Mouse (Mus musculus): ENCODE data around the gene Lrfn2.

DNA sequence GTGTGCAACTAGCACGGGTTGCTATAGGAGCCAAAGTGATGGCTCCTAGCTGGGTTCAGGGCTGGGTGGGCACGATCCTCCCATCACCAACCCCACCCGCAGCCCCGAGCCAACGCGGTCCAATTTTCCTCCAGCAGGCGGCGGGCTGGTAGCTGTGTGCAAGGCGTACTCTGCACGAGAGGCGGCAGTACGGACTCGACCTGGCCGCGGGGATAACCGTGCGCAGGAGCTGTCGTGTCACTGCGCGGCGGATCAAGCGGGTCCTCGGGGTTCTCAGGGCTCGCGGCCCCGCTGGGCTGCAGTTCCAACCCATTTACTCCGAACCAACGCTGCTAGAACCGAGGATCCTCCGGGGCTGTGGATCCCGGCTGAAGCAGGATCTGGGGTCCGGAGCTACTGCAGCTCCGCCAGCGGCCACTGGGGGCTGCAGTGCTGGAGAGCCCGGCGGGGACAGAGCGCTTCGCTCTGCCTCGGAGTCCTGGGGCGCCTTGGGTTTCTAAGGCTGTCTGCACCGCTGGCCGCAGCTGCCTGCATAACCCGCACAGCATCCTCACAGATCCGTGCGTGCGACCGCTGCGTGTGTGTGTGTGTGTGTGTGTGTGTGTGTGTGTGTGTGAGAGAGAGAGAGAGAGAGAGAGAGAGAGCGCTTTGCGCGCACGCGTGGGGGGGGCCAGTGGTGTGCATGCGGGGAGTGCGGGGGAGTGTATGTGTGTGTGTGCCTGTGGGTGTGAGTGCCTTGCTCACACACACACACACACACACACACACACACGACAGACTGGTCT, at the start of gene Lrfn2:
- TF ChIP-seq CTCF (conservative IDR thresholded peaks at IDR 0.05; ENCODE audit: low read length), result peak; percentile 44
- no peak for TF ChIP-seq NANOG (IDR thresholded peaks at IDR 0.05; ENCODE audit: borderline replicate concordance, low read length)
- TF ChIP-seq POU5F1 (IDR thresholded peaks at IDR 0.05; ENCODE audit: borderline replicate concordance, low read length), result no peak

All from E14TG2a.4 (cell line).